Mouse (Mus musculus) neutrophil, adult 59 days (primary cell): Measurements from ENCODE around the gene Fmo2. TPM values are rescaled to one million over a fixed set of nuclear protein-coding genes. Genes with fewer than 3 reads are reported as not detected.

ENCODE experiments used
- total RNA-seq, 2 experiments: library from RNA; stranded (reverse); gene quantifications; 1 replicate in 1 of 2; 2 replicates in 1 of 2; pipeline ENCODE4 v1.2.4; 2023

Fmo2 gene
- total RNA-seq: 1 to 10 TPM in 1 of 2 experiments, not detected in 1; 1.4 TPM

DNA sequence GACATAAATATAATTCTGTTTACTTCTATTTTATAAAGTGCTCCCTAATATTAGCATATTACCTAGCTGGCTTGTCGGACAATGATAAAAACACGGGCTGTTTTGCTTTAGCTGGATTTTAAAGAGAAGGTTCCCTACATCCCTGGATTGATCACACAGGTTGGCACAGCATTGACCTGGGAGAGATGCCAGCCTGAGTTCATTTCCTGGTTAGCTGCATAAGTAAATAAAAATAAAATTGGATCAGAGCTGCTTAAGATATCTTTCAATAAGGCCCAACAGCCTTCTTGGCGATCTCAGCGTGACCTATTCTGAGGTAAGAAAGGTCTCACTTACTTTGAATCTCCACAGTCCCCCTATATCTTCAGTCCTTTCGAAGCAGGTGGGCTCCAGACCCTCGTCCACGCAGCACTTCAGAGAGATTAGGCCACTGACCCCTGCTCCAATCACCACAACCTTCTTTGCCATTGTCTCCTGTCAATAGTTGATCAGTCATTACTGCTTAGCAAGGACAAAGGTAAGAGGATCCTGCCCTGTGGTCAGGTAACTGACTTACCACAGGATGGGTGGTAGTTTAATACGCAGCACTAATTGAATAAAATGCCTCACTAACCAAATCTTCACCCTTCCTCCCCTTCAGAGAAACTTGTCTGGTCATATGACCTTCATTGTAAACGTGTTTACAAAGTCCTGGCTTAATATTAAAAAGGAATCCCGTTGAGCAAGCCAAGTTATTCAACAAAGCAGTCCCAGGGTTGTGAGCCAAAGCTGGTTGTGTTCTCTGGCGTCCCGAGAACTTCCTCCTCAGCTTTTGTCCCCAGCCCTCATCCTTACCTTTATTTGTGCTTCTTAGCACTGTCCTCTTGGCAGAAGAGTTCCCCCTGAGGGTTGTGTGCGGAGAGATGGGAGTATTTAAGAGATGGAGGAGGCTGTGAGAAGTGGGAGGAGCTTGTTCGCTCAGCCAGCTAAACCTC, at the start of gene Fmo2:
Fmo2 (minus strand) TSS at position 889 of the 974 bp plus-strand sequence.

DNA sequence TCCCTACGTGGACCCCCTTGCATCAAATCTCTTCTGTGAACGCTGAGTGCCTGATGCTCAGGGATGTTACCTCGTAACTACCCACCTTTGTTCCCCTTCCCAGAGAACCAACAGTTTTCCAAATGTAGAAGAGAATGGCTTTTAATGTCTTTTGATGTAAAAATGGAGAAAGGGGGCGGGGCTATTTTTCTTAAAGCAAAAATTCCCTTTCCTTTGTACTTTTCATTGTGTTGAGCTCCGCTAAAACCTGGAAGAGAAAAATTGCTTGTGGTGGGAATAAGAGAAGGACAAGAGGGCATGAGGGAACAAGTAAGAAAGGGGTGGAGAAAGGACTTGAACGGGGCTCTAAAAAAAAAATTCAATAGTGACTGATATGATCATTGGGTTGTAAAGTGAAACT, 38.9 kb upstream of the Fmo2 start, which contains the start of gene Fmo6:
Fmo6 (minus strand) TSS at position 101 of the 400 bp plus-strand sequence.

DNA sequence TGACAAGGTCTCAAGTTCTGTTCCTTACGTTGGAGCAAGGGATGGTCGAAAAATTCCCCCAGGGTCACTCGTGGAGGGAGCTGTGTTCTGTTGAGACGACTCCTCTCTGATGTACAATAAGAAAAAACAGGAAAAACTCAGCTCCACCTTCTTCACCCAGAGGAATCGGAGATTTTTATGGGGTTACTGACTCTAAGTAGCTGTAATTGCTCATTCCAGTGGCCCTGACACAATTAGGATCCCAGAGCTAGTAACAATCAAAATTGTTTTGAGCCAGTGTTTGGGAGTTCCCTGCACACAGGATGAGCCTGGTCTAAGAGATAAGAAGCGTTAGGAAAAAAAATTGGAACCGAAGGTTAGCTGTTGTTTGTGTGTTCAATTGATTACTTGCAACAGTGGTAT, 32.2 kb downstream of the Fmo2 start, which contains the start of gene Fmo1:
Fmo1 (minus strand) TSS at position 331 of the 402 bp plus-strand sequence.

Other genes with a start within 250 kb of the Fmo2 start
- not detected for gene Myocos, start 240.5 kb downstream of the Fmo2 start, total RNA-seq
- 100 to 1,000 TPM; 155 to 173 TPM for gene Prrc2c, start 158.2 kb downstream of the Fmo2 start, total RNA-seq
- not detected for gene Fmo4, start 84.8 kb downstream of the Fmo2 start, total RNA-seq
- under 1 TPM in 1 of 2 experiments, not detected in 1; 0.53 TPM for gene Fmo1, start 32.1 kb downstream of the Fmo2 start, total RNA-seq
- not detected for gene Fmo6, start 38.8 kb upstream of the Fmo2 start, total RNA-seq
- gene Fmo3, start 85.8 kb upstream of the Fmo2 start, total RNA-seq: not detected
- not detected for gene Mroh9, start 186.9 kb upstream of the Fmo2 start, total RNA-seq